Mouse (Mus musculus) heart, adult 10 weeks (tissue): ENCODE data around the gene Actc1. TPM values are rescaled to one million over a fixed set of nuclear protein-coding genes. Genes with fewer than 3 reads are reported as not detected.

Experiments
- polyA plus RNA-seq: library from polyadenylated mRNA; stranded (reverse); fragments of 350-450 nt; fragmentation: Illumina TruSeq; extraction: RNeasy Lipid Tissue Mini Kit (QIAGEN cat#74804); gene quantifications from one replicate; pipeline ENCODE4 v1.2.3, GENCODE M21; 2014; ENCODE audit warnings: low read depth, low replicate concordance

Gene Actc1
- 10,862 TPM for polyA plus RNA-seq

DNA sequence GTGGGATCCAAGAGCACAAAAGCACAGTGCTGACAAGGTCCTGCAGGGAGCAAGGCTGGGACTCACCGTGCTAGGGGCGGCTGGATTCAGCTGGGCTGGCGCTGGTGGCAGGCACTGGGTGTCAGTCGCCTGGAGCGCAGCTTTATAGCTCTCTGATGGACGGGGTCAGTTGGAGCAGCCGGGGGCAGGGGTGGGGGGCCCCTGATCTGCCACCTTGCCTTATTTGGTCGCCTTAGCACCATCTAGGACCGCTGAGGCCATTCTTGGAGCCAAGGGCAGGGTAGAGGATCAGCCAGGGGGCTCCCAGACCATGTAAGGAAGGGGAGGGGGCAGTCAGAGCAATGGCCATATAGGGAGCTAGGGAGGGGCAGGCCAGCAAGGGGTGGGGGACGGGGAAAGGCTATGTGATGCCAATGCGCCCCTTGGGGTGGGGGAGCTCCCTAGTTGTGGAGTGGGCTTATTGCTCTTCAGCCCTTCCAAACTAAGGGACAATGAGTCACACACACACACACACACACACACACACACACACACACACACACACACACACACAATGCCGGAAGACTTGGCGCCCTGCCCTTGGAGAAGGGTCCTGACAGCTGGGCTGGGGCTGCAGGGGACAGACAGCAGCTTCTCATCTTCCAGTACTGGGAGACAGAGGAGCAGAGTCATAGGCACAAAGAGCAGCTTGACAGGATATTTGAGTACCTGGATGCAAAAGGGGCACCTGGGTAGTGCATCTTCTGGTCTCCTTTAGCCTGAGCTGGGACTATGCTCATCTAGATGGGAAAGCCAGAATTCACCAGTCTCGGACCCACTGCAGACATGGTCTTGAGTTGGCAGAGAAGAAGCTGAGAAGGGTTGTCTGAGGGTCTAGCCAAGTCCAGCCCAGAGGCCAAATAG is at the start of gene Actc1:
TSS of gene Actc1 (minus strand) at position 853 of the 903 bp plus-strand sequence.

GRCm38 (mm10) chr2:114013295-114013771 is 40.0 kb downstream of the Actc1 start, which contains the start of gene Gjd2:
Gjd2 (minus strand) TSS chr2:114013619.

Other genes starting within 250 kb of the Actc1 start
- gene Scg5, start 224.4 kb downstream of the Actc1 start, polyA plus RNA-seq: not detected
- gene Arhgap11a, start 204.9 kb downstream of the Actc1 start, polyA plus RNA-seq: 1.0 TPM
- gene Gjd2, start 39.9 kb downstream of the Actc1 start, polyA plus RNA-seq: not detected
- 15.6 TPM for gene Aqr, start 133.5 kb upstream of the Actc1 start, polyA plus RNA-seq
- 14.8 TPM for gene Zfp770, start 147.9 kb upstream of the Actc1 start, polyA plus RNA-seq